Mouse (Mus musculus): Measurements from ENCODE around the gene Gm17545. TPM values are rescaled to one million over a fixed set of nuclear protein-coding genes. Genes with fewer than 3 reads are reported as not detected.

Gene Gm17545
- polyA plus RNA-seq, 3 experiments from 2014 or later, result not detected

DNA sequence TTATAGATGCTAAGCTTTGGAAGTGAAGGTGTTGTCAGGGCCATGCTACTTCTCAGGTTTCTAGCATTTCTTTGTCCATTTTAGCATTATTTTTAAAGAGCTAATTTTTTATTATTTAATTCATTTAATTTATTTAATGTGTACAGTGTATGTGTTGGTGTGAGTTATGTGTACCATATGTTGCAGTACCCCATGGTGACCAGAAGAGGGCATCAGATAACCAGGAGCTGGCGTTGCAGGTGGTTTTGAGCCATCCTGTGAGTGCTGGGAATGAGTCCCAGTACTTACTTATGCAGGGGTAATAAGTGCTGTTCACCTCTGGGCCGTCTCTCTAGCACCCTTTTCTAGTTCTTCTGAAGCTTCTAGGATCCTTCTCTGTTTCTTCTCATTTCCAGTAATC, 41.0 kb downstream of the Gm17545 start:
- ATAC-seq, result no peak

DNA sequence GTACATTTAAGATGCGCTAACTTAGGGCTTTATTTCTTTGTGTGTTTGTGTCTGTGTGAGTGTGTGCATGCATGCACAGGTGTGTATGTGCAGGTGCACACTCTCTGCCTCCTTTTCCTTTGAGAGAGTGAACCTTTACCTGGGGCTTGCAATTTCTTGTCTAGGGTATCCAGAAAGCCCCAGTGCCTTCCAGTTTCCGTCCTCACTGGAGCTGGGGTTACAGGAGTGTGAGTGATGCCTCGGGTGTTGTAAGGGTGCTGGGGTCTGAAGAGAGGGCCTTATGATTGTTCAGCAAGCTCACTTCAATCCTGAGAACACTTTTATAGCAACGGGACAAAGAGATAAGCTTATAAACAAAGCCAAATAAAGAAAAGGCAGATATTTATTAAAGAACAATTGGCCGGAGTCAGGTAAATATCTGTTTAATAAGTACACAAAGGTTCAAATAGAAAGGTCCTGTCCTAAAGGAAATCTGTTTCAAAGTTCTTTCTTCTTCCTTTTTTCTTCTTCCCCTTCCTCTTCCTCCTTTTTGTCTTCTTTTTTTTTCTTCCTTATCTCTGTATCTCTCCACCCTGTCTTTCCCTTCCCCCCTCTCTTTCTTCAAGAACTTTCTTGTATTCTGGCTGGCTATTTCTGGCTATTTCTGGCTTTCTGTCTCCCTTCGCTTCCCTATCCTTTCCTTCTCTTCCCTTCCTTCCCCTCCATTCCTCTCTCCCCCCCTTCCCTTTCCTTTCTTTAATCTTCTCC, 43.1 kb downstream of the Gm17545 start:
- ATAC-seq, result no peak

DNA sequence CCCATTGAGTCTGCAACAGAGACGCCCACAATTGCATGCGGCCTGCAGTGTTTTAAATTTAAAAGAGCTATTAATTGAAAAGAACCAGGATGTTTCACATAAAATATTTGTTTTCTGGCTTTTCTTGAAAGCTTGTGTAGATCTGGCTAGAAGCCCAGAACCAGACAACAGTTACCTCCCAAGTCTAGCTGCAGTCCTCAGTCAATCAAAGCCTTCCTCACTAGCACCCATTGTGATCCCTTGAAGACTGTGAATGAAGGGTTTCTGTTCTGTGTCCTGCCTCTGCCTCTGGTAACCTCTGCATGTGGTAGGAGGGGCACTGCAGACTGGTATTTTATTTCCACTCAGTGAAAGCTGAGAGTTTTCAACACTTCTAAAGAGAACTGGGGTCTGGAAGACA, 48.9 kb downstream of the Gm17545 start:
- ATAC-seq, result no peak

DNA sequence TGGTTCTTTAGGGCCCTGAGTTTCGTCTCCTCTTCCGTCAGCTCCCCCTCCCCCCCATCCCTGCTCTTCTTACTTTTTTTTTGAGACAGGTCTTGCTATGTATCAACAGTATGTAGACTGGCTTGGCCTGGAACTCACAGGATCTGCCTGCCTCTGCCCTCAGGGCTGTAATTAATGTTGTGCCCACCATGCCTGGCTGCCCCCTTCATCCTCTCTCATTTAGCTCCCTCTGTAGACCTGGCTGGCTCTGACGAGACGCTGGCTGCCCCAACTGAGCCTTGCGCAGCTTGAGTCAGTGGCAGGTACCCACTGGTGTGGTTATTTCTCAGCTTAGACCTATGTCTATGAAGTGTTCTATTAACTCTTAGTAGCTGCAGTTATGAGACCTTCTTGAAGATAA, 49.5 kb downstream of the Gm17545 start:
- ATAC-seq, result no peak

DNA sequence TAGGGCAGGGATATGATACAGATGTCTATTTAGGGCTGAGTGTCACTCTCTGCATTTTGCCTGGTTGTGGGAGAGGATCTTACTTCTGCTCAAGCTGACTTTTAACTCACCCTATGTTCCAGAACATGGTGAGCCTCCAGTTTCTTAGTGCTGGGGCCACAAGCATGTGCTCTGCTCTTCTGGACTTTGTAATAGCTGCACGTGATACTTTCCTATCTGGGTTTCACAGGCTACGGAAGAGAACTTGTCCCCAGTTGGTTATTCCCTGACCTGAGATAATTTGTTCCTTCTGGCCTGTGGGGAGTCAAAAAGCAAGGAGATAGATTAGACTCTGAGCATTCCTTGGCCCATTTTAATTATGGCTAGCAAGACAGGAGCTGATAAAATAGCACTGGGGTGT, 51.5 kb downstream of the Gm17545 start:
- no peak for ATAC-seq

Other genes starting within 250 kb of the Gm17545 start
- gene Zfp809, start 228.6 kb upstream of the Gm17545 start, polyA plus RNA-seq (2017; shearing (Covaris generic)), result 10 to 100 TPM; 39.0 to 42.2 (median 40.6) TPM
- 1 to 10 TPM; 5.2 to 8.8 (median 7.8) TPM for gene Zfp599, start 194.4 kb upstream of the Gm17545 start, polyA plus RNA-seq (2017; shearing (Covaris generic))
- 10 to 100 TPM; 10.7 to 21.5 (median 17.5) TPM for gene Zfp810, start 146.6 kb upstream of the Gm17545 start, polyA plus RNA-seq (2017; shearing (Covaris generic))
- gene Anln, start 65.1 kb upstream of the Gm17545 start, polyA plus RNA-seq (2017; shearing (Covaris generic)), result 10 to 100 TPM in 1 of 3 experiments, 1 to 10 TPM in 1, under 1 TPM in 1; 0.87 to 12.0 (median 1.3) TPM
- 1 to 10 TPM; 1.4 to 2.3 (median 1.6) TPM for gene 9530077C05Rik, start 42.8 kb upstream of the Gm17545 start, polyA plus RNA-seq (2017; shearing (Covaris generic))
- gene Rp9, start 15.5 kb downstream of the Gm17545 start, polyA plus RNA-seq (2017; shearing (Covaris generic)), result 10 to 100 TPM; 19.6 to 37.9 (median 37.9) TPM
- gene Bbs9, start 21.4 kb downstream of the Gm17545 start, polyA plus RNA-seq (2017; shearing (Covaris generic)), result 10 to 100 TPM in 2 of 3 experiments, 1 to 10 TPM in 1; 9.0 to 16.0 (median 12.0) TPM

Data from inflammation-experienced regulatory T-cells, adult 6 months (primary cell).